Mouse (Mus musculus) testis, postnatal 14 days (tissue): Measurements from ENCODE around the gene Ppie.
A peak's percentile ranks its signal among the peaks of the same experiment; 100 is the strongest.
"Not testable (repeated sequence)": the region's sequence is repeated elsewhere in the genome, so short reads cannot be mapped to it uniquely, and the experiment has no call there.

Experiments used
- DNase-seq: peaks from one replicate; pipeline ENCODE4 v3.0.0; 2021; ENCODE audit warnings: low spot score

Ppie gene

DNA sequence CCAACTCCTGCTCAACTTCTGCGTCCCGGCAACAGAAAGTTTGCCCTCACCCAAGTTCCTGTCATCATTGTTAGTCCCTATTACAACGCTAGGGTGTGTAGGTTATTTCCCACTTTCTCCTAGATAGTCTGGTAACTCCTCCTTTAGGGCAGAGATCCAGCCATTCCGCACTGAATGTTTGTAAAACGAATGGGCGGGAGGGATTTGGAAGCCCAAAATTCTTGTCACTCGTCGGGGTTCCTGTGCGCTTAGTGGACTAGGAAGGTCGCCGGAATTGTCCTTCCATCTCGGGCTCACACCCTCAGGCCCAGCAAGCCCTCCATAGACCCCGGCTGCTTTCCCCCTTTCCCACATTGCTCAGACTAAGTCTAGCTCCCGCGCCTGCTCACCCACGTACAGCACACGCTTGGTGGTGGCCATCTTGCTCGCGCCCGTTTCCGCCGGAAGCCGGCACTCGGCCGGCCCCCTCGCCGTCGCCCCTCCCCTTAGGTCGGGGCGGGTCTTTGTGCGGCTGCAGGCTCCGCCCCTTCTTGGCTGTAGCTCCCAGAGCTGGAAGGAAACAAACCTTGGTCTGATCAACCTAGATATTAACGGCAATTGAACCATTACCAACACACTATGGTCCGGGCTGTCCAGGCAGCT, at the start of gene Ppie:
Ppie (minus strand) TSS at position 439 of the 642 bp plus-strand sequence.
- DNase-seq = peak; percentile 83

DNA sequence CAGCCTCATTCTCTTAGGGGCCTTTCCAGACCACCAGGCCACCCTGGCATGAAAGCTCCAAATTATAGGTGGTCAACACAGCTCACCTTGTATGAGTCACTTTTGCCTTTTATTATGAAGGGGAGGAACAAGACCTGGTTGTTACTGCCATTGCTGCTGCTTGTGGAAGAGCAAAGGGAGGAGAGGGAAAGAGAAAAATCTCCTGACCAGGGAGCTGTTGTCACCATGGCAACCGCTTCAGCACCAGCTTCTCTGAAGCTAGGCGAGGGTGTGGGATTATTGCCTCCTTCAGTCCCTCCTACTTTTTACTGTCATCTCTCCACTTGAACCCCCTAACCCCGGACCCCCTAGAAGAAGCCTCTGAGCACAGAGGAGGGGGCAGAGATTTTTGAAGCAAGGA, 45.1 kb upstream of the Ppie start:
- no peak for DNase-seq

DNA sequence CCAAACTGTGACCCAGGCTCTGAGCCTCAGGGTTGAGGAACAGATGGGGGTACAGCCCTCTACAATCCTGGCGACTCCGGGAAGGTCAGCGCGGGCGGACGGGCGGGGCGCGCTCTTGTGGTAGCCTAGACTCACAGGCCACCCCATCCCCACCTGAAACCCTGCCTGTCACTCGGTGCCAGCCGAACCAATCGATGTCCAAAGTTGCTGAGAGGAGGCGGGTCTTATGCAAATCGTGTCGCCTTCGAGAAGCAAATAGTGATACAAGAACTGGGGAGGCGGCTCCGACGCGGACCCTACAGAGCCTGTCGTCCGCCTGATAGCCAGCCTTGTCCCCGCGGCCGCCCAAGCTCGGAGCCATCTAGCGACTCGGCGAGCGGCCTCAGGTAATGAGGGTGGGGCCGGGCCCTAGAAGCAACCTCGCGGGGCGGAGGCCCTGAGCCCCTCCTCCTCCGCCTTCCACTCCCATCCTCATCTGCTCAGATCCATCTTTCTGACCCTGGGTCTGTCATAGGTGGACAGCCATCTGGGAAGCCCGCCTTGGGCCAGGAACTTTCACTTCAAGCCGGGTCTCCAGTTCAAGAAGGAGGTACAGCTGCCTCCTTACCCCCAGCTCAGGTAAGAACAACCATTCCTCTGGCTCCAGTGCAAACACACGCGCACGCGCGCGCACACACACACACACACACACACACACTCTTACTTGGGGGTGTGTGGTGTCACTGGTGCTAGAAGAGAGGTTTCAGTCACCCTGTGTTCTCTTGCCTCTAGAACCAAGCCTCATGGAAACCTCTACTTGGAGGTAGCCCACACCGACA, 43.7 kb upstream of the Ppie start:
- DNase-seq = peak; percentile 77

DNA sequence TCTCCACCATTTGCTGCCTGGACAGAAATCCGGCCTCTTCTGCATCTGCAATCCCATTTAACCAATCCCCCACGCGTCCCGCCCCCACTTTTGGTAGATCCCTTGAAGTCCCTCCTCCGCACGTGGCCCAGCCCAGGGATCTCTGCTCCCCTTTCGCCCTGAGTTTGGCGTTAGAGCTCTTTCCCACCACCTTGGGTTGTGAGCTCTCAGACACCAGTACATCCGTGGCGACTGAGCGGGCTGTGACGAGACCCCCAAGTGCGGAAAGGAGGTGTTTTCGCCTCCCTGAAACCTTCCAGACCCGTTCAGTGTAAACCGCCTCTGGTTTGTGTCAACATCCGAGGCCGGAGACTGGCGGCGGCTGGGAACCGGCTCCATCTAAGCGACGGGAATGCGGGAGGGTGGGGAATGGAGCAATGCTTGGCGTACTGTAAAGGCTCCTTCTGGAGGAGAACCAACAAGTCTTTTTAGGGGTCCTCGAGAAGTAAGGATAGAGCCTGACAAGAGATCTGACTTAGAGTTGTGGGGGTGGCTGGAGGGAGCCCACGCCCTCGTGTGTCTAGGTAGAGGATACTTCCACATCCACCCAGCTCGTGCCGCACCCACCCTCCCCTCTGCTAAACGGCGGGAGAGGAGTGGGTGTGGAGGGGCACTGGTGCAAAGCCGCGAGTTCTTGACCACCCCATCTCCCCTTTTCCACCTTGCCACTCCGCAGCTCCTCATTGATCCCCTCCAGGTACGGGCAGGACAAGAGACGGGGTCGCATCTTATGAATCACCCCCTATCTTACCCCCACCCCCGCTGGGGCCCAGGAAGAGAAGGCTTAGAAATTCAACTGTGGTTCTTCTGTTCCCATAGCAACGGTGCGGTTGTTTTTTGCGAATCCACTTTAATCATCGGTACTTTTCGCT, 42.8 kb upstream of the Ppie start, which contains the start of gene Hpcal4:
Hpcal4 (plus strand) TSS at position 900 of the 911 bp plus-strand sequence.
- DNase-seq = peak; percentile 23

DNA sequence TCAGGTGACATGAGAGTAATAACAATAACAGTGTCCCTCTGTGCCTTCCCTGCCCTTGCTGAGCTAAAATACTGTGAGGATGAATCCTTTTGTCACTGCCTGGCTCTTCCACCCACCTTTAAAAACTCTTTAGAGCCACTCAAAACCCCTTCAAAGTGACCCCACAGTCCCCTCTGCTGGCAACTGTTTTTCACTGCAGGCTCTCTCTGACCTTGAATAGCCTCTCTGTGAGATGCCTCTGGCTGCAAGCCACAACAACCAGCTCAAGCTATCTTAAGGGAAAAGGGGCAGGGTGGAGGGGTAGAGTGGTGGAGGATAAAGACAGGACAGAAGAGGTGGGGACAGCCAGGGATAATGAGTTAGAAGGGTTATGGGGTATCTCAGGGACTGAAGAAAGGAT, 32.1 kb upstream of the Ppie start:
- no peak for DNase-seq

DNA sequence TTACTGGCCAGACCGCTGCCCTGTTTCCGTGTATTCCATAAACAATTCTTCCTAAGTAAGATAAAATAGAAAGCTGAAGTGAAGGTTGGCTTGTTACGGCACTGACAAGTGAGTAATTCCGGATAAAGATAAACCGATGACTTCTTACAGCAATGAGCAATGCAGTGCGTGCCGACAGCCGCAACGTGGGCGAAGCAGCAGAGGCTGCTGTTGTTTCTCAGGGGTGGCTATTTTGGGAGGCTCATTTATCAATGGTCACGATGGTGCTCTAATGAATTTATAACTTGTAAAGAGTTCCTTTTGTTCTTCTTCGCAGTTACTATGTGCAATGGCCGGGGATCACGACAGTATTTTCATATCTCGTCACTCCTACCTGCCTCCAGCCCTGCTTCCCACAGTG, 24.4 kb upstream of the Ppie start:
- no peak for DNase-seq

DNA sequence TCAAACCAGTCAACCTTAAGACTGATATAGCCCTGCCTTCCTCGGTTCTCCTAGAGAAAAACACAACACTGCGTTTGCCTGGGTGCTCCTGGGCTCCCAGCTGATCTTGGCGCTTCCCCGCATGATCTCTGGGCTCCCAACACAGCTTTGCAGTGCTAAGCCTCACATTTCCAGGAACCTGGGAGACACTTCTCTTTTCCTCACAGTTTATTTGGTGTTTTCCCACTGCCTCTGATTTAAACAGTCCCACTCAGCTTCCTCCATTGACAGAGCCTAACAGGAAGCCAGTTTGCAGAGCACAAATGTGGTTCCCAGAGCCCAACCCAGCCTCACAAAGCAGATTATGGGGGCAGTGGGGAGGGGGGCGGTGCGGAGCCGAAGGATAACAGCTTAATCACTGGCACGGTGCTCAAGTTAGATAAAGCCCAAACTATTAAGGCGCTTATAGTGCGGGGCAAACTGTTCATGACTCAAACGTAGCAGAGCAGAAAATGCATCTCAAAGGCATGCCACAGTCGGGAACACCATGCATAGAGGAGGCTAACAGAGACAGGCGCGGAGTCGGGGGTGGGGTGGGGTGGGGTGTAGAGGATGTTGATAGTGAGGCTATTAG, 22.7 kb upstream of the Ppie start:
- no peak for DNase-seq

DNA sequence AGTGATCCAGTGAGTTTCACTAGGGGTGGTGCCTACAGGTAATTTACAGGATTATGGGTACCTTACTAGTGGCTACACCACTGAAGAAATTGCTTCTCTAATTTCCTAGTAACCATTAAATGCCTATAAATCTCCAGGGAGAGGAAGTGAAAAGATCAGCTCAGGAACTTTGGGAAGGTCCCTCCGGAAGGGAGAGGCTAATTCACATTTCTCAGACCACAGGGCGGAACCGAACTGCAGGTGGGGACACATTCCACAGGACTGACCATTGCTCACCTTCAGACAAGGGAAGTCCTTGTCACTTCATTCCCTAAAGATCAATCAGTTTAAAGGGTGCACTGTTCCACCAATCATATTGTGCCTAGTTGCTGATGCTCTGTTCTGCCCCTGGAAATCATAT, 21.5 kb upstream of the Ppie start:
- DNase-seq = not testable (repeated sequence)

DNA sequence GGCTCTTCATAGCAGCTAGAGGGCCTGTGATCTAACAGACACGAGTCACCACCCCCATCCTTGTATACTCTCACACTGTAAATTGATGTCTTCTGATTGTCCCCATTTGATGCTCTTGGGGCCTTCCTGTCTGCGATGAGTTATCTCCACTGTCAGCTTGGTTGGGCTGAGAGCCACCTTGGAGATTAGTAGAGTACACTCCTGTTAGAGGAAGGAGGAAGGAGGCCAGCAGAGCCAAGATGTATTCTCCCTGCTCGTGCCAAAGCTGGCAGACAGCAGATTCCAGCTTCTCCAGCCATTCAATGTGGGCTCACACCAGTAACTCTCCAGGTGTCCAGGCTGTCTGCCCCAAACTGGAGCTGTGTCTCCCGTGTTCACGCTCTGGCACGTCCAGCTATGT, 20.8 kb upstream of the Ppie start:
- no peak for DNase-seq

DNA sequence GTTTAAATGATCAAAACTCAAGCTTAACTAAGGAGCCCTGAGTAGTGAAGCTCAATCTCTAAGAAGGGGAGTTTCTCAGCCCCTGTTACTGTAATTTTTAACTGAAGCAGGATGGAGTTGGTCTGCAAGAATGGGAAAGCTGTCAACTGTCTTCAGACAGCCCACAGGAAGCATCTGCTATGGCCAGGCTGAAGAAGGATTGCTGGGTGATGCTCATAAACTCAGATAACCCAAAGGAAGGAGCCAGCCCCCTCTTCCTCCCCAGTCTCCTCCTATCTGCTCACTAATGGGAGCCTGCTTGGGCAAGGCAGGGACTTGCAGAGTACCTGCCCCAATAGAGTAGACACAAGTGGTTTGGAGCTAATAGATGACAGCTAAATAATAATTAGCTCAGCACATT, 16.1 kb upstream of the Ppie start:
- no peak for DNase-seq

DNA sequence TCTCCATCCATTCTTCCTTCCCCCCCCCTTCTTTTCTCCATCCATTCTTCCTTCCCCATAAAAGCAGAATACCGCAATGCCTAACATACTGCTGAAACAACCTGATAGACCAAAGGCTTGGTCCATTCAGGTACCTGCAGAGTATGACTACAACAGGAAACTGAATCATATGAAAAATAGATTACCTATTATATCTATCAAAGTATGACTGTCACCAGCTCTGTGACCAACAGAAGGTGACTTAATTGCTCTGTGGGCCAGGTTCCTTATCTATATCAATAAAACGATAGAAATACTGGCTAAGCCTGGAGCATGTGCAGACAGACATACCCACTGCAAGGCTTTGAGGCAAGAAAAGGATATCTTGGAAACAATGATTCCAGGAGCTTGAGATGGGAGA, 15.7 kb upstream of the Ppie start:
- DNase-seq = no peak

DNA sequence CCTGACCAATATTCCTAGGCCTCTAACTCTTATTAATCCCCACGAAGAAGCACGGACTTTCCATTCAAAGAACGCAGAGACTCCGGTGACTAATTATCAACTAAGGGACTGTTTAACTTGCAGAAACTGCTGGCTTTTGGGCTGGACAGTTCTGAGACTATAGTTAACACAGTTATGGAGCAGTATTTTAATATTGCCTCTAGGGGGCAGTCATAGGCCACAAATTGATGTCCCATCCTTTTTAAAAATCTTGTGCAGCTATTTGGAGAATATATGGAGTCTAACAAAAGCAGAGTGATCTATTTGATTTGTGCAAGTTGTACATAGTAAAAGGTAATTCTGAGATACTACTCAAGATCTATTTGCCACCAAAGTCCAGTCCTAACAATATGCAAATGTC, 15.3 kb upstream of the Ppie start:
- DNase-seq = no peak

DNA sequence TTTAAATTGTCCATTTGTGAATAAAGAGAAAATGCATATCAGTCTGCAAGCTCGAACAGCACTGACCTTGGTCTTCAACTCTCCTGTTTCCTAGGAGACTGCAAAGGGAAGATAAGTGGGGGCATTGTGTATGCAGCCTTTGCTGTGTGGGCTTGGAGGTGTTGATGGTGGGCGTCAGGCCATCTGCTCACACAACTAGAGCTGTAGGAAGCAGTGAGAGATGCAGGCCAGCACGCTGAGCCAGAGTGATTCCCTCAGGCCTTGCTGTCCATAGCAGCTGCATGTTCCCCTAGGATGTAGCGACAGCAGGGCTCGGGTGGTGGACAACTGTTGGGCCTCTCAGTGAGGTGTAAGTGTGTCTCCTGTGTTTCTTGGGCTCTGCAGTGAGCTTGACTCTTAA, 13.2 kb upstream of the Ppie start:
- DNase-seq = no peak

DNA sequence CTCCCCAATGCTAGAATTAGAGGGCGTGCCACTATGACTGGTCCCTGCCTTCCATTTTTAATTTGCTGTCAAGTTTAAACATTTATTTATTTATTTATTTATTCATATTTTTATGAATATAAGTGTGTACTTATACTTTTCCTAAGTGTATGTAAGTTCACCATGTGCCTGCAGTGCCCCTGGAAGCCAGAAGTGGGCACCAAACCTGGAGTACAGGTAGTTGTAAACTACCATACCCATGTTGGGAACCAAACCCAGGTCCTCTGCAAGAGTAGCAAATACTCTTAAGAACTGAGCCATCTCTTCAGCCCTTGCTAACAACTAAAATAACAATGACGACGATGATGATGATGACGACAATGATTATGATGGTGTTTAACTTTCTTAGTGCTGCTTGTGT, 12.3 kb upstream of the Ppie start:
- DNase-seq = no peak

DNA sequence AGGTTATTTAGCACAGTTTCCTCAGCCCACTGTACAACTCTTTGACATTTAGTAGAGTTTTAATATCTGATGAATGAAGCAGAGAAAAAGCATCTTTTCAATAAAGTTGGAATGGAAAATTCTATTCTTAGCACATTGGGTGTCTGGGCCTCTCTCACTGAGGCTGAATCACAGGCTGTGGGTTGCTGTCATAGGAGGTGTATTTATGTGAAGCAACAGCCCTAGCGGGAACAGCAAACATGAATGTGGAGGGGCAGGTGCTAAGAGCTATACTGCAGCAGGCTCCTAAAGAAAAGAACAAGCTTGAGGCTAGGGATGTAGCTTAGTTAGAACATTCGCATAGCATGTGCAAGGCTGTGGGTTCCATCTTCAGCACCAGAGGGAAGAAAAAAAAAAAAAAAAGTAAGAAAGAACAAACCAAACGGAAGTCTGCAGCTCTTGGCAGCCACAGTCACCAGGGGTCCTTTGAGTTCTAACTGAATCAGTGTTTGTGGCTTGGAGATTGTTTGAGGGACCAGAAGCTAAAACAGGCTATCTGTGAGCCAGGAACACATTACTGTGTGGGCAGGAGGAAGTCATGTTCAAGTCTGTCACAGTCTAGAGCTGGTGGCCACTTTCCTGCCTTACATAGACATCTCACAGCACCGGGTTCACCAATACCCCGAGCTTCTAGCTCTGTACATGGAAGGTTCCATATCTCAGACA, 7.8 kb upstream of the Ppie start:
- DNase-seq = no peak

DNA sequence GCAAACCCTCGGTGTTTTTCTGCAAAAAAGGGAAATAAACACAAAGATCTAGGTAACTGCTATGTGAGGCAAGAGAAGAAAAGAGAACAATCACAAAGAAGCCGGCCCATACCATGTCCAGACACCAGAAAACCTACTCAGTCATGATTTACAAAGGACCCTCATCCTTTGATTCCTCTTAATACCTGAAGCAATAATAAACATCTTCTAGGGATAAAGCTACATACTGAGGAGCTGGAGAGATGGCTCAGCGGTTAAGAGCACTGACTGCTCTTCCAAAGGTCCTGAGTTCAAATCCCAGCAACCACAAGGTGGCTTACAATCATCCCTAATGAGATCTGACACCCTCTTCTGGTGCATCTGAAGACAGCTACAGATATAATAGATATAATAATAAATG, 2.2 kb downstream of the Ppie start:
- DNase-seq = no peak

DNA sequence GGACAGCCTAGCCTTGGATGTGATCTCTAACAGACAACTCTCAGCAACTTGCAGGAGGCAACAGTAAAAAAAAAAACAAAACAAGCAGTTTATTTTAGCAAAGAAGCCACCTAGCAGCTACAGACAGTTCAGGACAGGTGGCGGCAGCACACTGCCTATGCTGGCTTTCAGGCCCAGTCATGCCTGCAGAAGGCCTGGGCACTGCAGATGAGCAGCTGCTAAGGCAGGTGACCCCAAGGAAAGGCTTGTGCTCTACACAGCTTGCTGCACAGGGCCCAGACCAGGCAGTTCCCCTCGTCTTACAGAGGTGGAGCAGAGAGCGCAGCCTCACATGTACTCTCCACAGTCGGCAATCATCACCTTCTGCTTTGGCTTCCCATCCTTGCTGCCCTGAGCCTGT, 12.7 kb downstream of the Ppie start:
- no peak for DNase-seq

DNA sequence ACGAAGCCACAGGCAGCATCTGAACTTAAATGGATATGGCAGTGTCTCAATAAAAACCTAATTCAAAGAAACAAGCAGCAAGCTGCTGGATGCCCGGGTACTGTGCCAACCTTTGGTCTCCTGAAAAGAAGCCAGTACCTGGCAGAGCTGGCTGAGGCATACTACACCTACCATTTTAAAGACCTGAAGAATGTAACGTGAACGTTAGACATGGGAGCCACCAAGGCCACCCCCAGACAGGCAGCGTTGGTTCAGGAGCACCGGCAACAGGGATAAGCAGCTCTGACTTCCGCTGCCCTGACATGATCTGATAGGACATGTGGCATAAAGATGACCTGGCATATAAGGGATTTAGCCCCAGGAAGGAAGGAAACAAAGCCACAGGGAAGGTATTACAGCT, 13.1 kb downstream of the Ppie start:
- DNase-seq = no peak

DNA sequence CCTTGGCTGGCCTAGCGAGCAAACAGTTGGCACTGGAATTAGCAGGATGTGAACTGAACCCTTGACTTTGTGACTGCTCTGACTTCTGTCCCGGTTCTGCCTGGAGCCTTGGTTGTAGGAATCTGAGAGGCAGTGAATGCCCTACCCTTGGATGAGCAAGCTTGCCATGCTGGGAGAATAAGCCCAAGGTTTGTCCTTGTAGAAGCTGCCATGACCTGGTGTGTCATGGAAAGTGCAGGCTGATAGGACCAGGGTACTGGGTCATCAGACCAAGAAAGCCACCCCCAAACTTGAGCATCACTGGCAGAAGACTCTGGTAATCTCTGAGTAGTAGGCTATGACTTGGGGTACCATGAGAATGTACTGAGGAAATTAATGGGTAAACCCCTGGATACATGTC, 18.5 kb downstream of the Ppie start:
- DNase-seq = no peak

DNA sequence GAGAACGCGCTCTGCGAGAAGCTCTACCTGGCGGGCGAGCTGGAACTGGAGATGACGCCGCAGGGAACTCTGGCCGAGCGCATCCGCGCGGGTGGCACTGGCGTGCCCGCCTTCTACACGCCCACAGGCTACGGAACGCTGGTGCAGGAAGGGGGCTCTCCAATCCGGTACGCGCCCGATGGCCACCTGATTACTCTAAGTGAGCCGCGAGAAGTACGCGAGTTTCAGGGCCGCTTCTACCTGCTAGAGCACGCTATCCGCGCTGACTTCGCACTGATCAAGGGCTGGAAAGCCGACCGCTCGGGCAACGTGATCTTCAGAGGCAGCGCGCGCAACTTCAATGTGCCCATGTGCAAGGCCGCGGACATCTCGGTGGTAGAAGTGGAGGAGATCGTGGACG, 23.1 kb downstream of the Ppie start:
- DNase-seq = not testable (repeated sequence)

DNA sequence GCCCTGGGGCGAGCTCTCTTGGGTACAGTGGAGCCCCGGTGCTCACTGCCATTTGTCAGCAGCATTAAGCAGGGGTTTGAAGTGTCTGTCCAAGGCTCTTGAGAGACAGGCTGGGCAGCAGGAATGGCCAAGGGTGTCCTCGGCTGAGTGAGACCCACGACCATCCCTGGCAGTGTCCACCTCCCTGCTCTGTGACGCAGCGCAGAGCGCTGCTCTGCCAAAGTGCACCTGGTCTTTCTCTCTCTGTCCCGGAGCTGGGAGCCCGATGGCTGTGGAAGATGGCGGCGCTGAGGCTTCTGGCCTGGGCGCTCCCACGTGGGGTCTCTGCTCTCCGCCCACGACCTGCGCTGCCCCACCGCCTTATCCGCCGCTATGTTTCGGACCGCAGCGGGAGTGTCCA, 23.7 kb downstream of the Ppie start, which contains the start of gene Oxct2b:
Oxct2b (plus strand) TSS at position 256 of the 400 bp plus-strand sequence.
- DNase-seq = no peak
